Mouse (Mus musculus): Measurements from ENCODE around the gene Coro1c. TPM values are rescaled to one million over a fixed set of nuclear protein-coding genes. Genes with fewer than 3 reads are reported as not detected.

Gene Coro1c
- polyA plus RNA-seq, 1 experiment, result 158 TPM

DNA sequence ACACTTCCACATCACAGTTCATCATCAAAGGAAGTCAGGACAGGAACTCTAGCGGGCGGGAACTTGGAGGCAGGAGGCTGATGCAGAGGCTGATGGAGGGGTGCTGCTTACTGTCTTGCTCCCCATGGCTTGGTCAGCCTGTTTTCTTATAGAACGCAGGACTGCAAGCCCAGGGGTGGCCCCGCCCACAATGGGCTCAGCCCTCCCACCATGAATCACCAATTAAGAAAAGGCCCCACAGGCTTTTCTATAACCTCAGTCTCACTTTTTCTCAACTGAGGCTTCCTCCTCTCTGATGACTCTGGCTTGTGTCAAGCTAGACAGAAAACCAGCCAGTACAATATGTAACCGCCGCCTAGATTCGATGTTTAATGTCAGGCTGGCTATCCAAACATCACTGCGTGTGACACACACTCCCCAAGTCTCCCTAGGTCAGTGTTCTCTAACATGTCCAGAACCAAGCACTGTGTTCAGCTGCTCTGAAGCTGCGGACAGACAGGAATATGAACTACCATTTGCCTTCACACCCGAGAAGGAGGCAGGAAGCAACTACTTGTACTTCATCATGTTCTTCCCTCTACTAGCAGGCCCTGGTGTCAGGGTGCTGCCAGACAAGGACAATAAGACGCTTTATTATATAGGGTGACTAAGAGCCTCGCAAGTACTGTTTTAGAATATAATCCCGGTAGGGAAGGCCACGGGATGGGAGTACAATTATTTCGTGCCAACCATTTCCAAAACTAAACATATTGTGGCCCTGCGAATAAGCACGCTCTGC, 1.4 kb downstream of the Coro1c start:
- TF ChIP-seq POLR2A (IDR thresholded peaks at IDR 0.05; ENCODE audit: low read depth, low read length), result peak; percentile 49; the same call in 1 of the 2 replicates
- TF ChIP-seq CTCF (IDR thresholded peaks at IDR 0.05; ENCODE audit: borderline replicate concordance, insufficient read depth, low read length), result no peak
- peaks cover 16% of the 10 kb centered on the region for H3K4me1 ChIP-seq (ENCODE audit: control insufficient read depth, insufficient read depth, low read length)
- H3K27ac ChIP-seq (ENCODE audit: insufficient read depth, low read length), result peak overlapping the region; percentile 69
- peak overlapping the region; percentile 93 for H3K4me3 ChIP-seq (ENCODE audit: insufficient read depth, low read length)

DNA sequence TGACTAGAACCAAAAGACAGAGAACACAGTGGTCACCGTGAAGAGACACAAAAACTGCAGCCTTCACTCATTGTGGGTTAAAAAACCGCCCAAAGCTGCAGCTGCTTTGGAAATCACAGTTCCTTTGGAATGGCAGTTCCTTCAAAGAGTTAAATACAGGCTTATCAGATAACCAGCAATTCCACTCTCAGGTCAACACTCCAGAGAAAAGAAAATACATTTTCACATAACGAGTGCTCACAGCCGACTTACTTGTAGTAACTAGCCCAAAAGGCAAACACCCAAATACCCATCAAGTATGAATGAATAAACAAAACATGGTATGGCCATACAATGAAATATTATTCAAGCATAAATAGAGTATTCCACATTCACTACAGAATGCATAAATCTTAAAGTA, 3.6 kb downstream of the Coro1c start:
- no peak overlapping the region for H3K4me3 ChIP-seq (ENCODE audit: insufficient read depth, low read length)
- H3K4me1 ChIP-seq (ENCODE audit: control insufficient read depth, insufficient read depth, low read length), result peaks cover 20% of the 10 kb centered on the region
- no peak overlapping the region for H3K27ac ChIP-seq (ENCODE audit: insufficient read depth, low read length)
- no peak for TF ChIP-seq POLR2A (IDR thresholded peaks at IDR 0.05; ENCODE audit: low read depth, low read length)
- no peak for TF ChIP-seq CTCF (IDR thresholded peaks at IDR 0.05; ENCODE audit: borderline replicate concordance, insufficient read depth, low read length)

DNA sequence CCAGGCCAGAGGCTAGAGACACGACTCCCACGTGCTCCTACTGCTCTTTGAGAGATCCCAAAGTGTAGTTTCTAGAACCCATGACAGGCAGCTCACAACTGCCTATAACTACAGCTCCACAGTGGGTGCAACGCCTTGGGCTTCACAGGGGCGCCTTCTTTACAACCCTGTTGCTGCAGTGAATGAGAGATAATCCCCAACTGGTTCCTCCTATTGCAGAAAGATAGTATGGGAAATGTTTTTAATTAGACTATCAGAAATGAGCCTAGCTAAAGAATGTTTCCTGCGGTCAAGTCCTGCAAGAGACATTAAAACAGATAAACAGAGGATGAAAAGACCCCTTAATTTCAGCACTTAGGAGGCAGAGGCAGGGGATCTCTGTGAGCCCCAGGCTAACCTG, 5.6 kb downstream of the Coro1c start:
- no peak overlapping the region for H3K27ac ChIP-seq (ENCODE audit: insufficient read depth, low read length)
- TF ChIP-seq CTCF (IDR thresholded peaks at IDR 0.05; ENCODE audit: borderline replicate concordance, insufficient read depth, low read length), result no peak
- TF ChIP-seq POLR2A (IDR thresholded peaks at IDR 0.05; ENCODE audit: low read depth, low read length), result no peak
- no peak overlapping the region for H3K4me3 ChIP-seq (ENCODE audit: insufficient read depth, low read length)
- peaks cover 20% of the 10 kb centered on the region for H3K4me1 ChIP-seq (ENCODE audit: control insufficient read depth, insufficient read depth, low read length)

DNA sequence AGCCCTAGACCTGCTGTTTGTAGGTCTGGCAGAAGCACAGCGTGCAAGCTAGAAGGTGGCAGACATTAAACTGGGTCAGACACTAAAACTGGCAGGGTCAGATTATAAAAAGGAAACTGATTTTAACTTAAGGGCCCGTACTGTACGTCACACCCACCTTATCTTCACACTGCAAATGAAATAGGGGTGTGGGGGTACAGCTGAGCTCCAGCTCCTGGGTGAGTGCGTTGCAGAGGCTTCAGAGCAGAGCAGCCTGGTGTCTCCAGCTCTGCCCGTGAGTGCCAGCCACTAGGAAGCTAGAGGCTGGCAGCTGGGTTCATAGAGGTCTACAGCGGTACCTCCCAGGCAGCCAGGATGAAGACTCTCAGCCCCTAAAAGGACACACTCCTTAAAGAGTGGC, 6.5 kb downstream of the Coro1c start:
- TF ChIP-seq CTCF (IDR thresholded peaks at IDR 0.05; ENCODE audit: borderline replicate concordance, insufficient read depth, low read length) (no peak), POLR2A (IDR thresholded peaks at IDR 0.05; ENCODE audit: low read depth, low read length) (no peak)
- peaks cover 24% of the 10 kb centered on the region for H3K4me1 ChIP-seq (ENCODE audit: control insufficient read depth, insufficient read depth, low read length)
- H3K27ac ChIP-seq (ENCODE audit: insufficient read depth, low read length), result no peak overlapping the region; the same call in 1 of the 2 replicates
- no peak overlapping the region for H3K4me3 ChIP-seq (ENCODE audit: insufficient read depth, low read length)

DNA sequence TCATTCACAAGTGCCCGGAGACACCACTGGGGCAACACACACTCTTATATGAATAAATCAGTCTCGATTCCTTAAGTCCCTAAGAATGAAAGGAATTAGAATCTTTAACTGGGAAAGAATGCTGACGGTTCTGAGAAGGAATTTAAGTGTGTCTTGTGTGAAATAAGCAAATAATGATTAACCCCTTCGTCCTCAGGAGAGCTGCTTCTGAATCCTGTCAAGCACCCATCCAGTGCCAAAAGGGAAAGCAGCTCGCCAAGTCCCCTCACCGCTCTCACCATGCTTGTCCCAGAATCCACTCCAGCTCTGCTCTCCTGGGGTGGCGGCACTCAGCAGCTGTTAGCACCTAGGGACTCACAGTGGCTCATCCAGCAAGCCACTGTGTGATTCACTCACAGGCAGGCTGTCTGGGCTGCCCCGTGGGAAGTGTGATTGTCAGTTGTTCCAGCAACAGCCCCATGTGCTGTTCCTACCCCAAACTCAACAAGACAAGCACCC, 7.4 kb downstream of the Coro1c start:
- Histone ChIP-seq H3K4me3 (ENCODE audit: insufficient read depth, low read length) (no peak overlapping the region), H3K27ac (ENCODE audit: insufficient read depth, low read length) (peak overlapping the region; percentile 6; the same call in 1 of the 2 replicates), H3K4me1 (ENCODE audit: control insufficient read depth, insufficient read depth, low read length) (peaks cover 24% of the 10 kb centered on the region)
- no peak for TF ChIP-seq CTCF (IDR thresholded peaks at IDR 0.05; ENCODE audit: borderline replicate concordance, insufficient read depth, low read length)
- TF ChIP-seq POLR2A (IDR thresholded peaks at IDR 0.05; ENCODE audit: low read depth, low read length), result no peak

DNA sequence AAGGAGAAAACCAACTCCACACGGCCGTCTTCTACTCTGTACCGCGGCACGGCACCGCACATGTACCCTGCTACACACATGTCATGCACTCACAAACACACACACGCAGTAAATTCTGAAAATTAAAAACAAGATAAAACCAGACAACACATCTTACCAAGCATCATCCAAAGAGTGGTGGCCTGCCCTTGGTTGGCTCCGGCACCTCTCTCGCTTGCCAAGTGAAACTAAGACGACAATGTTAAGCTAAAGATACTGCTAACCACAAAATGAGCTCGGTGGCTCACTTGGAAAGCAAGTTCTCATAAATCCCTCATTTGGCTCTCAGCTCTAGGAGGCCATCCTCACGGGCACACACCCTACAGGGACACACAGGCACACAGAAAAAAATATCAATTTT, 9.0 kb downstream of the Coro1c start:
- no peak overlapping the region for H3K4me3 ChIP-seq (ENCODE audit: insufficient read depth, low read length)
- TF ChIP-seq CTCF (IDR thresholded peaks at IDR 0.05; ENCODE audit: borderline replicate concordance, insufficient read depth, low read length), result no peak
- TF ChIP-seq POLR2A (IDR thresholded peaks at IDR 0.05; ENCODE audit: low read depth, low read length), result no peak
- peaks cover 24% of the 10 kb centered on the region for H3K4me1 ChIP-seq (ENCODE audit: control insufficient read depth, insufficient read depth, low read length)
- H3K27ac ChIP-seq (ENCODE audit: insufficient read depth, low read length), result no peak overlapping the region

DNA sequence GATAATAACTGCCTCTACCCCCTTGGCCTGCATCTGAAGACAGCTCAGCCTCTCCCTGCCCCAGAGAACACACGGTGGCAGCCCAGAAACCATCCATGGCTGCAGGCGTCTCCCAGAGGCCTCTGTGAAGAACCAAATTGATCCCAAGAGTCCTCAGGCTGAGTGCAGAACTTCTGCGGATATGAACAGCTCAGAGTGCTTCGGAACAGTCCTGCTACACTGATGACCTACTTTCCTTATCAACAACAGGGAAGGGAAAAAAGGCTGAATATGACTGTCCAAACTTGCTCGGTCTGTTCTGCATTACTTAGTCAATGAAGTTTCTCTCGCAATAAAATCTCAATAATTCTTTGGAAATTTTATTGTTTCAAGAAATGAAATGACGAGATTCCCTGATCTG, 16.6 kb downstream of the Coro1c start:
- TF ChIP-seq CTCF (IDR thresholded peaks at IDR 0.05; ENCODE audit: borderline replicate concordance, insufficient read depth, low read length), result no peak
- TF ChIP-seq POLR2A (IDR thresholded peaks at IDR 0.05; ENCODE audit: low read depth, low read length), result no peak
- Histone ChIP-seq H3K4me3 (ENCODE audit: insufficient read depth, low read length) (no peak overlapping the region), H3K4me1 (ENCODE audit: control insufficient read depth, insufficient read depth, low read length) (peaks cover 25% of the 10 kb centered on the region), H3K27ac (ENCODE audit: insufficient read depth, low read length) (no peak overlapping the region)

DNA sequence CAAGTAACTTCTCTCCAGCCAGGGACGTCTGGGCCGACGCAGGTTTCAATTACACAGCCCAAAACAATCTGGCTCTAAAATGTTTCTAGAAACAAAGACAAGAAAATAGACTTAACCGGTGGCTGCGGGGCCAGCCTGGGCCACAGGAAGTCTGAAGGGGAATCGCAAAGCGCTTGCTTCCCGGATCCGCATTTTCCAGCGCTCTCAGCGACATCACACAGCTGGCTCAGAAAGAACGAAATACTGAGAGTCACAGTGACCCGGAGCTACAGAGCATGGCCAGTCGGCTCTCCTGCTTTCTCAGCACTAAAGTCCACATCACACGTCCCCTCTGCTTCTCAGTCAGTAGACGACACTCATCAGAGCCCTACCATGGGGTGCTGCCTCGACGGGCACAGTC, 17.7 kb downstream of the Coro1c start:
- peaks cover 24% of the 10 kb centered on the region for H3K4me1 ChIP-seq (ENCODE audit: control insufficient read depth, insufficient read depth, low read length)
- TF ChIP-seq CTCF (IDR thresholded peaks at IDR 0.05; ENCODE audit: borderline replicate concordance, insufficient read depth, low read length), result no peak
- H3K27ac ChIP-seq (ENCODE audit: insufficient read depth, low read length), result no peak overlapping the region
- H3K4me3 ChIP-seq (ENCODE audit: insufficient read depth, low read length), result no peak overlapping the region

DNA sequence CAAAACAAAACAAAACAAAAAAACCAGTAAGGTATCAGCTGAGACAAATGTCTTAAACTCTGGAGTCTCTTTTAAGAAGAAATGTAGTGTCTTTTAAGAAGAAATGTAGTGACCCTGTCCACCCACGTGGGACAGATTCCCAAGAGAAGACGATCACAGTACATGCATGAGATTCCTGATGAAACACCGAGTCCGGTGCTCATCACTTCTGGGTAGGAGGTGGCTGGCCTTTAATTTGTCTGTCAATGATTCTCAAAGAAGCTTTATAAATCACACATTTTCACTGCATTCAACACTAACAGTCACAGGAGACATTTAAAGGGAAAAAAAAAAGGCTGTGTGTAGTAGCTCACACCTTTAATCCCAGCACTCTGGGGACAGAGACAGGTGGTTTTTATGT, 18.6 kb downstream of the Coro1c start:
- Histone ChIP-seq H3K4me3 (ENCODE audit: insufficient read depth, low read length) (no peak overlapping the region), H3K27ac (ENCODE audit: insufficient read depth, low read length) (peak overlapping the region; percentile 27; the same call in 1 of the 2 replicates), H3K4me1 (ENCODE audit: control insufficient read depth, insufficient read depth, low read length) (peaks cover 21% of the 10 kb centered on the region)
- no peak for TF ChIP-seq POLR2A (IDR thresholded peaks at IDR 0.05; ENCODE audit: low read depth, low read length)
- TF ChIP-seq CTCF (IDR thresholded peaks at IDR 0.05; ENCODE audit: borderline replicate concordance, insufficient read depth, low read length), result no peak

DNA sequence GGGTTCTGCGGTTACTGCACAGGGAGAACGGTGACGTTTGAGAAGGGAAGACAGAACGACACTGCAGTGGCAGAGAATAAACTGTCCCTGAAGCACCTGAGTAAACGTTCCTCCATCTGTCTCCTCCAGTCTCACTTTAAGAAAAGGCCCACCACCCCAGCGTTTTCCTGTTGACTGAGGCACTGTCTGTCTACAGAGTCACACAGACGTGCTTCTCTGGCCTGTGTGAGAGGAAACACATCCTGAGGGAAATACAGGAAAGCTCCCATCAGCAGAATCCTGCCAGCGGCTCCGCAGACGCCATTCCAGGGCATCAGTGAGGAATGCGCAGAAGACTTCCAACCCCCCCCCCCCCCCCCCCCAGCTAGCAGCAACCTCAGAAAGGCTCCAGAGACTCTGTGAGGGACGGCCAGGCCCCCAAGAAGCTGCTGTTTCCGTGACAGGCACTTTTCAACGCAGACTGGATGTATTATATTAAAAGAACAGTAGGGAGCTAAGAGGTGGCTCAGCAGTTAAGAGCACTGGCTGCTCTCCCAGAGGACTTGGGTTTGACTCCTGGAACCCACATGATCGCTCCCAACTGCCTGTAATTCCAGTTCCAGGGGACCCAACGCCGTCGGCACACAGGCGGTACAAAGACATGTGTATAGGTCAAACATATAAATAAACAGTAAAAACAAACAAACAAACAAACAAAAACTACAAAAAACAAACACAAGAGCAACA, 19.2 kb downstream of the Coro1c start:
- peak overlapping the region; percentile 41; the same call in 1 of the 2 replicates for H3K27ac ChIP-seq (ENCODE audit: insufficient read depth, low read length)
- H3K4me3 ChIP-seq (ENCODE audit: insufficient read depth, low read length), result no peak overlapping the region
- peaks cover 21% of the 10 kb centered on the region for H3K4me1 ChIP-seq (ENCODE audit: control insufficient read depth, insufficient read depth, low read length)
- TF ChIP-seq POLR2A (IDR thresholded peaks at IDR 0.05; ENCODE audit: low read depth, low read length), result no peak
- no peak for TF ChIP-seq CTCF (IDR thresholded peaks at IDR 0.05; ENCODE audit: borderline replicate concordance, insufficient read depth, low read length)

All from embryonic fibroblast, embryonic 13.5 days (primary cell).